Mouse (Mus musculus) c-Kit-positive CD71-positive TER-119-negative erythroid progenitor cells, embryonic 14.5 days (primary cell): ENCODE results near the gene Cyb561.

Source experiments
- DNase-seq: peaks from one replicate; pipeline ENCODE4 v3.0.0-alpha.2; 2013; ENCODE audit warnings: low read depth

The Cyb561 gene

GRCm38 (mm10) chr11:105952911-105953386 is at the start of gene Cyb561:
Gene Cyb561 (minus strand): TSS chr11:105953336.
- DNase-seq: no peak

- DNase-seq: peak; percentile 28
These were observed 48.6 kb upstream of the Cyb561 start for GRCm38 (mm10) chr11:106001718-106002117.

- no peak for DNase-seq
These were observed 46.9 kb upstream of the Cyb561 start for GRCm38 (mm10) chr11:106000062-106000461.

GRCm38 (mm10) chr11:105994375-105994774 is 41.2 kb upstream of the Cyb561 start, which contains the start of gene Ace3:
Gene Ace3 (plus strand): TSS chr11:105994675.
- DNase-seq: no peak

- DNase-seq: no peak
These were observed 37.1 kb upstream of the Cyb561 start for GRCm38 (mm10) chr11:105990231-105990630.

- DNase-seq: no peak
These were observed 36.3 kb upstream of the Cyb561 start for GRCm38 (mm10) chr11:105989446-105989845.

GRCm38 (mm10) chr11:105987446-105987845 is 34.3 kb upstream of the Cyb561 start:
- DNase-seq: no peak

GRCm38 (mm10) chr11:105984452-105984851 is 31.3 kb upstream of the Cyb561 start:
- DNase-seq: no peak

GRCm38 (mm10) chr11:105978634-105979033 is 25.5 kb upstream of the Cyb561 start:
- DNase-seq: no peak

GRCm38 (mm10) chr11:105978232-105978631 is 25.1 kb upstream of the Cyb561 start:
- no peak for DNase-seq

GRCm38 (mm10) chr11:105975636-105976035 is 22.5 kb upstream of the Cyb561 start:
- no peak for DNase-seq

GRCm38 (mm10) chr11:105975050-105975449 is 21.9 kb upstream of the Cyb561 start:
- no peak for DNase-seq

GRCm38 (mm10) chr11:105974593-105974992 is 21.5 kb upstream of the Cyb561 start:
- DNase-seq: no peak

- DNase-seq: no peak
These were observed 16.4 kb upstream of the Cyb561 start for GRCm38 (mm10) chr11:105969516-105969915.

GRCm38 (mm10) chr11:105968948-105969347 is 15.8 kb upstream of the Cyb561 start:
- no peak for DNase-seq

GRCm38 (mm10) chr11:105967741-105968574 is 14.8 kb upstream of the Cyb561 start, which contains the start of gene Ace:
Gene Ace (plus strand): TSS chr11:105967945.
- DNase-seq: no peak

- DNase-seq: no peak
These were observed 13.2 kb upstream of the Cyb561 start for GRCm38 (mm10) chr11:105966288-105966687.

- DNase-seq: no peak
These were observed 11.6 kb upstream of the Cyb561 start for GRCm38 (mm10) chr11:105964691-105965090.

- DNase-seq: no peak
These were observed 6.2 kb upstream of the Cyb561 start for GRCm38 (mm10) chr11:105959355-105959754.

- DNase-seq: no peak
These were observed 5.4 kb upstream of the Cyb561 start for GRCm38 (mm10) chr11:105958566-105958965.

- no peak for DNase-seq
These were observed 4.4 kb upstream of the Cyb561 start for GRCm38 (mm10) chr11:105957501-105957900.

GRCm38 (mm10) chr11:105955815-105956430 is 2.8 kb upstream of the Cyb561 start:
- no peak for DNase-seq

GRCm38 (mm10) chr11:105953402-105953801 is 266 bp upstream of the Cyb561 start:
- DNase-seq: no peak
